Mouse (Mus musculus): ENCODE data around the gene Aifm1. TPM values are rescaled to one million over a fixed set of nuclear protein-coding genes. Genes with fewer than 3 reads are reported as not detected.
"Not testable (repeated sequence)": the region's sequence is repeated elsewhere in the genome, so short reads cannot be mapped to it uniquely, and the experiment has no call there.

The Aifm1 gene
- total RNA-seq, 2 experiments from 2014 or later = 39.0 to 44.7 TPM

DNA sequence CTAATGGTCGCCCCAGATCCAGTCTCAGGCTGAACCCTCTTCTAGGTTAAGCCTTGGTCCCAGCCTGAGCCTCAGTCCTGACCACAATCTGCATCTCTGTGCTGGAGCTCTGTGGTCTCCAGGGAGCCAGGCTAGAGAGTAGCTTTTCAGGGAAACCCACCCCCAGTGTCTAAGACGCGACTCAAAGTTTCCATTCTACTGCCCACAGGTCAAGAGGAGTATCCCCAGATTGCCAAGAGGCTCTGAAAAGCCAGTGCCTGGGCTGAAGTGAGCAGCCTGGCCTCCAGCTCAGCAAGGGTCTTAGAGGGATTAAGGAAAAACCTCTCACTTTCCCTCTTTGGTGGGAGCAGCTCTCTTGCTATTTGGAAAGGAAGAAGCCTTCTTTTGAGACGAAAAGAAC is 51.1 kb downstream of the Aifm1 start:
- DNase-seq = no peak
- intact Hi-C loops (cut with DNase I) = loop anchor here (2.0 kb wide), 1 partner anchor 39 kb away; no protein-coding TSS in a partner anchor

DNA sequence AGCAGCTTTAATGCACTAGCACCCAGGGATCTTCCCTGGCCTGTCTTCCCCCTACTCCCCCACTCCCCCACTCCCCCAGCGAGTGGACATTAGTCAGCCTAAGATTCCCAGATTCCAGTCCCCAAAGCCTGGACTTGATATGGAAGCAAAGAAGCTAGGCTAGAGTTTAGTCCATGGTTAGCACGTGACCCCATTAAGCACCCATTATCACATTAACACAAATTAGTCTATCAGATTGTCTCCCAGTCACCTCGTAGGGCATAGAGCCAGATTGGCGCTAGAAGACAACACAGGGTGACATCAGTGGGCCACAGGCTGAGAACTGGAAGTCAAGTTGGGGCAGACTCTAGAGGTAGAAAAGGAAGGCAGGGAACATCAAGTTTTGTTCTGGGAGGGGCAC is 52.4 kb downstream of the Aifm1 start:
- DNase-seq = no peak
- intact Hi-C loops (cut with DNase I) = no loop called here

DNA sequence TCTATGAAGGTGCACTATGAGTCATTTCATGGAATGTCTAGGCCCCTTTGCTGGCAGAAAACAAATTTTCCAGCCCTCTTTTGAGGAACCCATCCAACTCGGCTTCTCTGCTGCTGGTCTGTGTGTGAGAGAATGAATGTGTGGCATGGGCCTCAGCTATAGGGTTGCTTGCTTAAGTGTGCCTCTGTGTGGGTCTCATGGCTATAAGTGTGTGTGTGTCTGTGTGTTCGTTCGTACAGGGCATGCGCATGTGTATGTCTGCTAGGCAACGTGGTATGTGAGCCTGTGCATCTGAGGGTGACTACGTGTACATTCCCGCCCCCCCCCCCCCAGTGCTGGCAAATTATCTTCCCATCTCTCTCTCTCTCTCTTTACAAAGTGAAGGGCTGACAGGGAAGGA is 52.9 kb downstream of the Aifm1 start:
- no peak for DNase-seq
- intact Hi-C loops (cut with DNase I) = no loop called here

GRCm38 (mm10) chrX:48456956-48457355 is 56.4 kb downstream of the Aifm1 start:
- no peak for DNase-seq
- intact Hi-C loops (cut with DNase I) = no loop called here

DNA sequence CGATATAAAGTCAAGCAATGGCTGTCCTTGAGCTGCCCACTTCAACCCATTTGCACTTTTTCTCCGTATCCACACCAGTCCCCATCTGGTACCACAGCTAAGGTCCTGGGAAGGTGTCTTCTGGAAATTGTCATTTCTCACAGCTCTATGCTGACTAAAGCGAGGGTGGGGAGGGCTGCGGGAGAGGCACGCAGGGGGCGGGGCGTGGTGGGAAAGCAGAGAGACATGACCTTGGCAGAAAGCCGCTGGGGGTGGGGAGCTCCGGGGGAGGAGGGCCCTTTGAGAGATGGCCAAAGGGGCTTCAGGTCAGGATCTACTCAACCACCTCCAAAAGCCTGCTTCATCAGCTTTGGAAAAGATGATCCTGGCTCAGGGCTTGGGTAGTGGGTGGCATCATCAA is 58.3 kb downstream of the Aifm1 start:
- intact Hi-C loops (cut with DNase I) = no loop called here
- DNase-seq = no peak

DNA sequence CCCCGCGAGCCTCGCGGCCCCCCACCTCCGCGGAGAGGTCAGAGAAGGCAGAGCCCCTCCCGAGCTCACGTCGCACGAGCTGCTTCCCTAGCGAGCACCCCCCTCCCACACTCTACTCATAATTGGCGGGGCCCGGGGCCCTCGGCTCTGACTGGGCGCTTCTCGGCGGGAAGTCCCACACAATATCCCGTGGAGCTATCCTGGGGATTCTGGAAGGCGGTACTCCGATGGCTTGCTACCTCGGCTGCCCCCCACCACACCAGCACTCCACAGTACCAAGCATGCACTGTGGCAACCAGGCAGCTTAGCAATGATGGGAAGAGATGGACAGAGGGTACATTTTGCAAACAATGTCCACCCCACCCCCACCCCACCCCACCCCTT is 58.9 kb downstream of the Aifm1 start:
- intact Hi-C loops (cut with DNase I) = no loop called here
- DNase-seq = no peak

GRCm38 (mm10) chrX:48453736-48454494 is 59.4 kb downstream of the Aifm1 start:
- peak; percentile 55 to 77 for DNase-seq
- intact Hi-C loops (cut with DNase I) = no loop called here

- intact Hi-C loops (cut with DNase I) = no loop called here
- no peak for DNase-seq
Measured at GRCm38 (mm10) chrX:48452931-48453673, 60.3 kb downstream of the Aifm1 start.

DNA sequence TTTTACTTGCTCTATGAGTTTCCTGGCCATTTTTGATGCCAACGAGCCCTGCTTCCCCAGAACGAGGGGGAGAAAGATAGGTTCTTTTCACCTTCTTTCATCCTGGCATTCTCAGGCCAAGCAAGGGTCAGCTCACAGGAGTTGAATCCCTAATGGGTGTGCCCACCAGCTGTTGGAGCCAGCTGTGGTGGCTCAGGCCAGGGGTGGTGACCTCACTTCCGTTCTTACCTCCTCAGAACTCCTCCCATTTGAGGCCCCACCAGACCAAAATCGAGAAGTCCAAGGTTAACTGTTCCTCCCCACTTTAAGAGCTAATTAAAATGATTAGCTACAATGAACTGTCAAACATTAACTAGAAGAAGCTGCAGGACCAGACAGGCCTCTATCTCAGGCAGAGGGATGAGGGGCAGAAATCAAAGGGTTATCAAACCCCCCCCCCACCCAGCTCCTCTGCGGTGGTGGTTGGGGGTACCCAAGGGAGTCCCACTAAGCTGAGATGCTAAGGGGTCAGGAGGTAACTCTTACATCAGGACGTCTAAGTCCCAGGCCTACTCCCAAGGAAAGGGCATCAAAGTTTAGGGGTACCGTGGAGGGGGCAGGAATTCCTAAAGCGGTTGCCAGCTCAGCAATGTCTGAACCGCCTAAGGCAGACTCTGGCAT is 61.0 kb downstream of the Aifm1 start:
- intact Hi-C loops (cut with DNase I) = no loop called here

DNA sequence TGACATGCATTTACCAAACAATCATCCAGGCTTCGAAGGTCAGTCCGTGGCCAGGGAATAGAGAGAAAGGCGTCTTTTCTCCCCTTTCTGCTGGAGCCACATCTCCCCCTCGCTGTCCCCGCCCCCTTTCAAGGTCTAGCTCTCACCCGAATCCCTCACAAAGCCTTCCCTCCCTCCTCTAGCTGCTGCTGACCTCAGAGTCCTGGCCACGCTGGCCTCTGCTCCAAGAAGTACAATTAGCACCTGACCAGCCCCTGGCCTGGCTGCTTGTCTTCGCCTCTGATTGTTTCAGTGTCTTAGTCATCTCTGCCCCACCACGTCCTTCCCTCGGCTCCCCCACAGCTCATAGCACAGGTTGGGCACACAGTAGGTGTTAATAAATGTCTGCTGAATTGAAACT is 63.7 kb downstream of the Aifm1 start:
- DNase-seq = no peak
- intact Hi-C loops (cut with DNase I) = no loop called here

More for the DNA sequence above, 61.0 kb downstream of the Aifm1 start:
- no peak for DNase-seq

DNA sequence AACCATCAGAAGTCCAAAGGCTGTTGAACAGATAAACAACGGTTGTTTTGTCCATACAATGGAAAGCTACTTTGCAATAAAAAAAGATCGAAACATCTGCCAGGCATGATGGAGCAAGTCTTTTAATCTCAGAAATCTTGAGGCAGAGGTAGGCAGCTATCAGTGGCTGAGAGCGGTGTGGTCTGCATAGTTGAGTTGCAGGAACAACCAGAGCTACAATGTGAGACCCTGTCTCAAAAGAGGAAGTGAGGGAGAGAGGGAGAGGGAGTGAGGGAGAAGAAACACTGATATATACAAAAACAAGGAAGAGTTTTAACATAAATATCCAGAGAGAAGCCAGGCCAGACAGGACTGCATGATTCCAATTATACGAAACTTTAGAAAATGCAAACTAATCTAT is 68.7 kb downstream of the Aifm1 start:
- intact Hi-C loops (cut with DNase I) = no loop called here
- no peak for DNase-seq

DNA sequence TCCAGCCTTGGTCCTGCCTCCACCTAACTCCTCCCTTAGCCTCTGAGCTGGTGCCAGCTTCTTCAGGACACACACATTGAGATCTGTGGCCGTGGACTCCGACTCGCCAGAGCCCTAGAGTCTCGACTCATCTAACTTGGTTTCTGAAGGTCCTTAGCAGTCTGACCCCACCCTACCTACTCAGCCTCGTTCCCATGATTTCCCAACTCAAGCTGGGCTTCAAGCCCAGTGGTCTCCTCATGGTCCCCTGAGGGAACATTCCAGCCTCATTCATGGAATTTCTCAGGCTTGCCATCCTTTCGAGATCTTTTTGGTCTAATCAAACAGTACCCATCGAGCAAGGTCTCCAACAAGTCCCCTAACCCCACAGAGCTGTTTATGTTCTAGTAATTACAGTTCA is 71.4 kb downstream of the Aifm1 start:
- intact Hi-C loops (cut with DNase I) = no loop called here
- no peak for DNase-seq

- intact Hi-C loops (cut with DNase I) = no loop called here
- DNase-seq = no peak
Measured at GRCm38 (mm10) chrX:48441548-48441947, 71.8 kb downstream of the Aifm1 start.

GRCm38 (mm10) chrX:48439036-48439435 is 74.3 kb downstream of the Aifm1 start:
- intact Hi-C loops (cut with DNase I) = no loop called here
- no peak for DNase-seq

DNA sequence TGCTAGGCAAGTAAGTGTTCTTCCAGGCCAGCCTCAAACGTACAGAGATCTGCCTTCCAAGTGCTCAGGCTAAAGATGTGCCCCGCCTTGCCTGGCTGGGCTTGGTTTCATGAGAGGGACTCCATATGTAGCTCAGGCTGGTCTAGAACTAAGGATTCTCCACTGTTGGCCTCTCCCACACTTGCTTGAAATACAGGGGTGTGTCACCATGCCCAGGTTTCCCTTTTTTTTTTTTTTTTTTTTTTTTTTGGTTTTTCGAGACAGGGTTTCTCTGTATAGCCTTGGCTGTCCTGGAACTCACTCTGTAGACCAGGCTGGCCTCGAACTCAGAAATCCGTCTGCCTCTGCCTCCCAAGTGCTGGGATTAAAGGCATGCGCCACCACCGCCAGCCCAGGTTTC is 77.3 kb downstream of the Aifm1 start:
- DNase-seq; intact Hi-C loops (cut with DNase I): not testable (repeated sequence)

DNA sequence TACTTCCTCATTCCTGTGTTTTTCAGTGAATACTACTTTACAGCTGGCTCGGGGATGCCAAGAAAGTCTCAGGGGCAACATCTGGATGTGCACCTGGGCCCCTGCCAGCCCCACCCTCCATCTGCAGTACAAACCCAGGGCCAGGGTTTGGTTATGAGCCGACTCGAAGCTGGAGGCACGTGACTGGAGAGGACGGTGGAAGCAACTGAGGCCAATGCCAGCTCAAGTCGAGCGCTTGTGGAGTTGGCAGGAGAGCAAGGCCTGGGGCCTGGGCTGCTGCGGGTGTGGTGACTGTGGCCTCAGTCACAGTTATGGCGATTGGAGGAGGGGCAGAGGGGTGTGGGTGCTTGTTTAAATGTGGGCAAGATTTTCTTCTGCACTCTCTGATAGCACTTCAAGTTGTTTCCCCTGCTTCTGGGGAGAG is 77.9 kb downstream of the Aifm1 start:
- DNase-seq = peak in 1 of 2 experiments; percentile 29
- intact Hi-C loops (cut with DNase I) = no loop called here

GRCm38 (mm10) chrX:48434251-48434650 is 79.1 kb downstream of the Aifm1 start:
- no peak for DNase-seq
- intact Hi-C loops (cut with DNase I) = no loop called here

DNA sequence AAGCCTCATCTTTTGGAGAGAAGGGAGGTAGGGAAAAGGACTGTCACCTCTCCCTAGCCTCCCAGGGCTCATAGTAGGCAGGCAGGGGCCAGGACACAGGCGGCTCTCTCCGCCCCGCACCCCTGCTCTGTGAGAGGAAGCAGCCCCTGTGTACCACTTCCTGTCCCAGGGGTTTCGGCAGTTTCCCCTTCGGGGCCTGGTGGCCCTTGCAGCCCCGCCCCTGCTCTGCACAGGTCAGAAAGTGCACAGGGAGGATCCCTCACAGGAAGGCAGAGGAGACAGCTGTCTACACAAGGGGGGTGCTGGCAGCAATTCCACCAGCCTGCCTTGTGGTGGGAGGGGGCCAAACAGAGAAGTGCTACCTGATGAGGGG is 79.8 kb downstream of the Aifm1 start:
- DNase-seq = no peak
- intact Hi-C loops (cut with DNase I) = no loop called here

GRCm38 (mm10) chrX:48432599-48433526 is 80.5 kb downstream of the Aifm1 start:
- no peak for DNase-seq
- intact Hi-C loops (cut with DNase I) = no loop called here

DNA sequence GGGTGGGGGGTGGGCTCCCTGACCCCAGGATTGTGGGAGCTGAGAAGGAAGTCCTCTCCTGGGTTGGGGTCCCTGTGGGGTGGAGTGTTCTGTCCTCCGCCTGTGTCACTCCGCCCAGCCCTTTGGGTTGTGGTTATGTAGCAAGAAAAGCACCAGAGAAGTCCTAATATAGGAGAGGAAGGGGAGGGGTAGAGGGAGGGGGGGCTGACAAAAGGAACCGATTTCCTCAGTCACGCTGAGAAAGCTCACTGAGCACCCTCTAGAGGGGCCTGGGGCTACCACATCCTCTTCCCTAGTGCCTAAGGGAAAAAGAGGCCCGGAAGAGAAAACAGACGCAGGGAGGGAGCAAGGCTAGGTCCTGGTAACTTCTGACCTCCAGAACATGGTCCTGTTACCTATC is 83.8 kb downstream of the Aifm1 start:
- no peak for DNase-seq
- intact Hi-C loops (cut with DNase I) = no loop called here

All from gastrocnemius, postnatal 36 days (tissue).